Mouse (Mus musculus) gastrocnemius, adult 2 months (tissue): ENCODE measurements around the gene Trappc4. TPM values are rescaled to one million over a fixed set of nuclear protein-coding genes. Genes with fewer than 3 reads are reported as not detected.
"Not testable (repeated sequence)": the region's sequence is repeated elsewhere in the genome, so short reads cannot be mapped to it uniquely, and the experiment has no call there.

Experiments
- DNase-seq: peaks from one replicate; pipeline ENCODE4 v3.0.0; 2022
- H3K27ac ChIP-seq: fragments of 200-600 bp; 2 replicates; pipeline ENCODE4 v1.8.1; 2022; ENCODE audit warnings: mild to moderate bottlenecking
- H3K4me3 ChIP-seq: fragments of 200-600 bp; 2 replicates; pipeline ENCODE4 v1.8.1; 2022; ENCODE audit warnings: mild to moderate bottlenecking, moderate library complexity
- CTCF ChIP-seq: fragments of 200-600 bp; IDR thresholded peaks from 2 replicates; pipeline ENCODE4 v1.8.1; 2022; ENCODE audit warnings: antibody characterized with exemption, mild to moderate bottlenecking, moderate library complexity
- intact Hi-C: fragments of 180-260 bp; cut with DNase I; formaldehyde crosslinking; loops from one replicate; pipeline ENCODE4 v1.15.1; 2025
- total RNA-seq, 2 experiments: library from RNA; stranded (reverse); gene quantifications; 2 replicates each; pipeline ENCODE4 v1.2.3; 2021

Gene Trappc4
- total RNA-seq, 2 experiments from 2014 or later = 15.4 to 21.5 TPM

GRCm38 (mm10) chr9:44418519-44419385 is 11.4 kb upstream of the Trappc4 start, which contains the start of gene Ccdc84:
Gene Ccdc84, minus strand, starts transcription at chr9:44418569.
- no peak for TF ChIP-seq CTCF
- intact Hi-C loops = no loop called here
- Histone ChIP-seq H3K4me3 (peak within 1 kb of the TSS; percentile 98), H3K27ac (peak within 1 kb of the TSS; percentile 97)
- DNase-seq = no peak

GRCm38 (mm10) chr9:44417892-44418363 is 10.5 kb upstream of the Trappc4 start:
- DNase-seq = peak; percentile 98
- peak overlapping the region; percentile 98 for H3K4me3 ChIP-seq
- peak overlapping the region; percentile 97 for H3K27ac ChIP-seq
- intact Hi-C loops = no loop called here
- peak; percentile 87 for TF ChIP-seq CTCF

GRCm38 (mm10) chr9:44417156-44417891 is 9.9 kb upstream of the Trappc4 start:
- Histone ChIP-seq H3K4me3 (peak overlapping the region; percentile 98), H3K27ac (peak overlapping the region; percentile 97)
- intact Hi-C loops = no loop called here
- no peak for TF ChIP-seq CTCF
- no peak for DNase-seq

- DNase-seq = no peak
- TF ChIP-seq CTCF = no peak
- no peak overlapping the region for H3K4me3 ChIP-seq
- H3K27ac ChIP-seq = no peak overlapping the region
- intact Hi-C loops = no loop called here
Measured at GRCm38 (mm10) chr9:44412781-44413180, 5.4 kb upstream of the Trappc4 start.

- H3K4me3 ChIP-seq = no peak overlapping the region
- no peak for TF ChIP-seq CTCF
- H3K27ac ChIP-seq = no peak overlapping the region
- no peak for DNase-seq
- intact Hi-C loops = no loop called here
Measured at GRCm38 (mm10) chr9:44412306-44412705, 4.9 kb upstream of the Trappc4 start.

- DNase-seq = no peak
- intact Hi-C loops = no loop called here
- TF ChIP-seq CTCF = no peak
- Histone ChIP-seq H3K4me3 (no peak overlapping the region), H3K27ac (no peak overlapping the region)
Measured at GRCm38 (mm10) chr9:44411601-44412130, 4.3 kb upstream of the Trappc4 start.

- Histone ChIP-seq H3K27ac (no peak overlapping the region), H3K4me3 (no peak overlapping the region)
- no peak for TF ChIP-seq CTCF
- intact Hi-C loops = no loop called here
- DNase-seq = no peak
Measured at GRCm38 (mm10) chr9:44410647-44411336, 3.4 kb upstream of the Trappc4 start.

- Histone ChIP-seq H3K4me3 (peak overlapping the region; percentile 95), H3K27ac (peak overlapping the region; percentile 97; the same call in 1 of the 2 replicates)
- intact Hi-C loops = not testable (repeated sequence)
Measured at GRCm38 (mm10) chr9:44408693-44409092, 1.3 kb upstream of the Trappc4 start.

GRCm38 (mm10) chr9:44407752-44408097 is 325 bp upstream of the Trappc4 start:
- DNase-seq = no peak
- Histone ChIP-seq H3K4me3 (peak overlapping the region; percentile 95), H3K27ac (peak overlapping the region; percentile 97)
- intact Hi-C loops = no loop called here
- no peak for TF ChIP-seq CTCF

More at GRCm38 (mm10) chr9:44408693-44409092, 1.3 kb upstream of the Trappc4 start:
- not testable (repeated sequence) for DNase-seq

GRCm38 (mm10) chr9:44405011-44405410 is 2.4 kb downstream of the Trappc4 start:
- H3K4me3 ChIP-seq = no peak overlapping the region
- intact Hi-C loops = no loop called here
- TF ChIP-seq CTCF = no peak
- DNase-seq = no peak
- H3K27ac ChIP-seq = no peak overlapping the region

- peak; percentile 62 for DNase-seq
- intact Hi-C loops = no loop called here
- peak overlapping the region; percentile 87 for H3K4me3 ChIP-seq
- TF ChIP-seq CTCF = no peak
- peak overlapping the region; percentile 97 for H3K27ac ChIP-seq
Measured at GRCm38 (mm10) chr9:44401081-44401480, 6.3 kb downstream of the Trappc4 start.

- intact Hi-C loops = no loop called here
- Histone ChIP-seq H3K4me3 (peak overlapping the region; percentile 87), H3K27ac (peak overlapping the region; percentile 97)
- DNase-seq = no peak
- TF ChIP-seq CTCF = no peak
Measured at GRCm38 (mm10) chr9:44399795-44400114, 7.6 kb downstream of the Trappc4 start.
